Mouse (Mus musculus) cerebellum, adult 2 months (tissue): ENCODE results near the gene Tcea3. TPM values are rescaled to one million over a fixed set of nuclear protein-coding genes. Genes with fewer than 3 reads are reported as not detected.

Source experiments
- DNase-seq, 2 experiments: peaks; one replicate each; pipeline ENCODE4 v3.0.0; 2021
- H3K27ac ChIP-seq: fragments of 200-500 bp; 2 replicates; pipeline ENCODE4 v1.5.1; 2012; ENCODE audit warnings: low read length, control low read depth, inconsistent platforms; ENCODE audit not compliant: insufficient read depth
- H3K27me3 ChIP-seq: fragments of 200-500 bp; 2 replicates; pipeline ENCODE4 v1.6.1; 2012; ENCODE audit warnings: inconsistent platforms, mild to moderate bottlenecking, low read length, moderate library complexity; ENCODE audit not compliant: control insufficient read depth, insufficient read depth
- H3K4me1 ChIP-seq: fragments of 200-500 bp; 2 replicates; pipeline ENCODE4 v1.6.1; 2011; ENCODE audit warnings: low read length; ENCODE audit not compliant: control insufficient read depth, insufficient read depth
- H3K4me3 ChIP-seq: fragments of 200-500 bp; replicated peaks from 2 replicates; pipeline ENCODE3; 2011; ENCODE audit warnings: mild to moderate bottlenecking, low read depth, low read length, control low read depth; ENCODE audit not compliant: insufficient read depth
- CTCF ChIP-seq: fragments of 200-500 bp; IDR thresholded peaks from 2 replicates; pipeline ENCODE4 v1.5.1; 2011; ENCODE audit warnings: low read depth, mild to moderate bottlenecking, control low read depth, low read length, moderate library complexity, borderline replicate concordance; ENCODE audit not compliant: insufficient read depth
- POLR2A ChIP-seq: fragments of 200-500 bp; IDR thresholded peaks from 2 replicates; pipeline ENCODE4 v1.6.1; 2011; ENCODE audit warnings: low read length, control low read depth, borderline replicate concordance; ENCODE audit not compliant: insufficient read depth
- WGBS: fragments of 180-500 bp; shearing (Covaris S2); methylation state at CpG from one replicate; pipeline ENCODE4 v1.1.7; 2018; 5-methylcytosine and 5-hydroxymethylcytosine counted together
- polyA plus RNA-seq: library from polyadenylated mRNA; depleted of rRNA; stranded (reverse); fragments of >200 nt; gene quantifications from 2 replicates; pipeline ENCODE4 v1.2.3, GENCODE M21; 2012; rRNA removed

Tcea3 gene
- polyA plus RNA-seq, 1 experiment, result 1.6 TPM

DNA sequence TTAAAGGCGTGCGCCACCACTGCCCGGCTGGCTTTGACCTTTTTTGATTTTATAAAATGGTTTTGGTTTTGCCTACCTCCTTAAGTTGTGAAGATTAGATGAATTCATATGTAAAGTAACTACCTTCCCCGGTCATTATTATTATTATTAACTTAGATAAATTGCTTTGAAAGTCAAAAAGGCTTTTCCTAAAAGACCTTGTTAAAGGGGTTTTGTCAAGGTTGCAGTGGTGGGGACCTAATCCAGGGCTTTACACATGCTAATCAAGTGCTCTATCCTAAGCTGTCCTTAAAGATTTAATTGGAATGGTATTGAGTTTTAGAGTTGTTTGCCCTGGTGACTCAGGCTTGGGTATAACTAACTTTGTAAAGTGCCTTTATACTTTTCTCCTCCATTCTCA is 70.1 kb downstream of the Tcea3 start:
- Histone ChIP-seq H3K27ac (no peak overlapping the region), H3K27me3 (no peaks in the 10 kb centered on the region), H3K4me1 (peaks cover 3% of the 10 kb centered on the region; the same call in 1 of the 2 replicates), H3K4me3 (no peak overlapping the region)
- 88% methylated on average over 4 of the region's 4 CpGs for WGBS
- no peak for DNase-seq
- no peak for TF ChIP-seq CTCF
- TF ChIP-seq POLR2A, result no peak

DNA sequence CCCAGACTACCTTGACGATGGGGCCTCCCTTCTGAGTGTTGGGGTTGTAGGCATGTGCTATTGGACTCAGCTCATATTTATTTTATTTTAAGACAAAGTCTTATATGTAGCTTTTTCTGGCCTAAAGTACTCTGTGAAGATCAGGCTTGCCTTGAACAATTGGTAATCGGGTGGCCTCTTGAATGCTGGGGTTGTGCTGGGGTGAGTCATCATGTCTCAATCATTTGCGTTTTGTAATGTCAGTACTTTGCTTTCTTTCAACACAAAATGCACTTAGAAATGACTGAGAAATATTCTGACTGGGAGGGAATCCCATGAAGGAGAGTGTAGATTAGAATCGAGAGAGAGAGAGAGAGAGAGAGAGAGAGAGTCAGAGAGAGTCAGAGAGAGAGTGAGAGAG is 72.5 kb downstream of the Tcea3 start:
- Histone ChIP-seq H3K4me3 (no peak overlapping the region), H3K4me1 (no peaks in the 10 kb centered on the region), H3K27me3 (no peaks in the 10 kb centered on the region), H3K27ac (no peak overlapping the region)
- DNase-seq, result no peak
- TF ChIP-seq CTCF, result no peak
- TF ChIP-seq POLR2A, result no peak
- WGBS, result 83% methylated on average over 4 of the region's 4 CpGs

DNA sequence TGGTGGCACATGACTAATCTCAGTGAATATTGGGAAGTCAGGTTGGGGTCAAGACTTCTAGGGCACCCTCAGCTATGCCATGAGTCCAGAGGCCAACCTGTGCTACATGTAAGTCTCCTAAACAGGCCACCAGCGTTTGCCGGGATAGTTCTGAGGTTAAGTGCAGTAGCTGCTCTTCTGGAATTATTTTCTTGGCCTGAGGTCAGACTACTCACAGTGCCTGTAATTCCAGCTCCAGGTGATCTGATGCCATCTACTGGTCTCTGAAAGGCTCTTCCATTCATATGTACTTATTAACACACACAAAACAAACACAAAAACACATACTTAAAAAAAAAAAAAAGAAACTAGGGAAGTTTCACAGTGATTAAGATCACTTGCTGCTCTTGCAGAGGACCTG is 76.7 kb downstream of the Tcea3 start:
- DNase-seq, result peak in 1 of 2 experiments; percentile 39
- WGBS, result 4% methylated on average over 2 of the region's 2 CpGs
- Histone ChIP-seq H3K27me3 (no peaks in the 10 kb centered on the region), H3K27ac (no peak overlapping the region), H3K4me1 (no peaks in the 10 kb centered on the region), H3K4me3 (no peak overlapping the region)
- TF ChIP-seq POLR2A (no peak), CTCF (peak; percentile 31; the same call in 1 of the 2 replicates)

Other genes starting within 250 kb of the Tcea3 start
- 18.3 and 19.2 TPM in 2 replicates for gene Eloa, start 226.0 kb upstream of the Tcea3 start, polyA plus RNA-seq
- 436 and 481 TPM in 2 replicates for gene Rpl11, start 194.3 kb upstream of the Tcea3 start, polyA plus RNA-seq
- gene Id3, start 104.2 kb upstream of the Tcea3 start, polyA plus RNA-seq, result 53.6 and 55.1 TPM in 2 replicates
- 0.27 and 0.74 TPM in 2 replicates for gene E2f2, start 75.3 kb upstream of the Tcea3 start, polyA plus RNA-seq
- 5.5 and 6.3 TPM in 2 replicates for gene Asap3, start 41.4 kb upstream of the Tcea3 start, polyA plus RNA-seq
- gene Zfp46, start 37.0 kb downstream of the Tcea3 start, polyA plus RNA-seq, result 26.3 and 29.8 TPM in 2 replicates
- 54.8 and 57.8 TPM in 2 replicates for gene Hnrnpr, start 63.2 kb downstream of the Tcea3 start, polyA plus RNA-seq
- gene Htr1d, start 175.8 kb downstream of the Tcea3 start, polyA plus RNA-seq, result 1.2 and 1.8 TPM in 2 replicates
- gene 6030445D17Rik, start 214.5 kb downstream of the Tcea3 start, polyA plus RNA-seq, result 0.61 and 0.67 TPM in 2 replicates
- 48.0 TPM in 2 replicates for gene Luzp1, start 222.0 kb downstream of the Tcea3 start, polyA plus RNA-seq